Mouse (Mus musculus) kidney, adult 2 months (tissue): ENCODE measurements at regions not wholly inside any gene's neighbourhood (a gene's known extent, or its start where the extent isn't known, plus 50 kb on each side); places are given as distances from the start of the nearest gene placed in this dataset.
A peak's percentile ranks its signal among the peaks of the same experiment; 100 is the strongest.
"Not testable (repeated sequence)": the region's sequence is repeated elsewhere in the genome, so short reads cannot be mapped to it uniquely, and the experiment has no call there.

Experiments used
- DNase-seq: peaks from one replicate; pipeline ENCODE4 v3.0.0; 2021
- H3K27ac ChIP-seq: fragments of 200-500 bp; 2 replicates; pipeline ENCODE4 v1.5.1; 2012; ENCODE audit warnings: low read depth, low read length, control low read depth, inconsistent platforms; ENCODE audit not compliant: insufficient read depth
- H3K27me3 ChIP-seq: fragments of 200-500 bp; replicated peaks from 2 replicates; pipeline ENCODE4 v1.6.1; 2012; ENCODE audit warnings: mild to moderate bottlenecking, moderate library complexity, low read length, inconsistent platforms; ENCODE audit not compliant: control insufficient read depth, insufficient read depth
- H3K36me3 ChIP-seq: fragments of 200-500 bp; 2 replicates; pipeline ENCODE4 v1.6.1; 2012; ENCODE audit warnings: mild to moderate bottlenecking, moderate library complexity, low read length, inconsistent platforms; ENCODE audit not compliant: control insufficient read depth, insufficient read depth
- H3K4me1 ChIP-seq: fragments of 200-500 bp; 2 replicates; pipeline ENCODE4 v1.6.1; 2011; ENCODE audit warnings: low read length; ENCODE audit not compliant: control insufficient read depth, insufficient read depth
- H3K4me3 ChIP-seq: fragments of 200-500 bp; 2 replicates; pipeline ENCODE4 v1.5.1; 2011; ENCODE audit warnings: mild to moderate bottlenecking, low read depth, low read length, control low read depth; ENCODE audit not compliant: insufficient read depth
- CTCF ChIP-seq: fragments of 200-500 bp; conservative IDR thresholded peaks from 2 replicates; pipeline ENCODE4 v1.5.1; 2011; ENCODE audit warnings: low read depth, mild to moderate bottlenecking, control low read depth, low read length, moderate library complexity, mixed read lengths; ENCODE audit not compliant: insufficient read depth, insufficient read length
- POLR2A ChIP-seq: fragments of 200-500 bp; IDR thresholded peaks from one replicate; pipeline ENCODE4 v1.6.1; 2011; ENCODE audit warnings: low read depth, low read length, control low read depth
- WGBS: fragments of 180-500 bp; shearing (Covaris S2); methylation state at CpG from one replicate; pipeline ENCODE4 v1.1.7; 2018; 5-methylcytosine and 5-hydroxymethylcytosine counted together

DNA sequence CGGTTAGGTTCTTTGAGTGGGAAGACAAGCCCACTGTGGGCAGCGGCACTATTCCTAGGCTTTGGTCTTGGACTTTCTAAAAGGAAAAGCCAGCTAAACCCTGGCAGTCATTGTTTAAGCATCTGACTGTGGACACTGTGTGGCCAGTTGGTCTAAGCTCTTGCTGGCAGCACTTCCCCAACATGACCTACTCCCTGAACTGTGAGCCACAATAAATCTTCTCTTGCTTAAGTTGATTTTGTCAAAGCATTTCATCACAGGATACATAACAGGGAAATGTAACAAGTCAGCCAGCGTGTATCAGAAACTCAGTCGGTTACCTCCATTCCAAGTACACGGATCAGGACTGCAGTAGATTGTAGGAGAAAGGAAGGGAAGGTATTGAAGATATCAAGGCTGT lies 52.9 kb upstream of the Atxn1 start:
- Histone ChIP-seq H3K36me3 (no peaks in the 10 kb centered on the region), H3K27ac (no peak overlapping the region), H3K4me1 (peaks cover 9% of the 10 kb centered on the region), H3K27me3 (no peaks in the 10 kb centered on the region), H3K4me3 (no peak overlapping the region)
- TF ChIP-seq CTCF (no peak), POLR2A (no peak)
- 91% methylated on average over 5 of the region's 5 CpGs for WGBS
- DNase-seq: no peak

DNA sequence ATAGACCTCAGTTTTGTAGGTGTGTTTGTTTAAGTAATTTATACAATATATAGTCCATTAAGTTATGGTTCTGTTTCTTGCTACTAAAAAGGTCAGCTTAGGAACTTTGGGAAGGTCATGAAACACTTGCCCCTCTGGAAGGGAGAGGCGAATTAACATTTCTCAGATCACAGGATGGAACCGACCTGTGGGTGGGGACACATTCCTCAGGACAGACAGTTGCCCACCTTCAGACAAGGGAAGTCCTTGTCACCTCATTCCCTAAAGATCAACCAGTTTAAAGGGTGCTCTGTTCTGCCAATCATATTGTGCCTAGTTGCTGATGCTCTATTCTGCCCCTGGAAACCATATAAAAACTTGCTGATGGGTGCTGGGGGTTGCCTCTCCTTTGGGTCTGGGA lies 52.2 kb upstream of the Atxn1 start:
- WGBS: 70% methylated on average over 2 of the region's 2 CpGs
- DNase-seq, H3K27ac ChIP-seq, H3K4me1 ChIP-seq, H3K27me3 ChIP-seq, H3K36me3 ChIP-seq, H3K4me3 ChIP-seq: not testable (repeated sequence)

DNA sequence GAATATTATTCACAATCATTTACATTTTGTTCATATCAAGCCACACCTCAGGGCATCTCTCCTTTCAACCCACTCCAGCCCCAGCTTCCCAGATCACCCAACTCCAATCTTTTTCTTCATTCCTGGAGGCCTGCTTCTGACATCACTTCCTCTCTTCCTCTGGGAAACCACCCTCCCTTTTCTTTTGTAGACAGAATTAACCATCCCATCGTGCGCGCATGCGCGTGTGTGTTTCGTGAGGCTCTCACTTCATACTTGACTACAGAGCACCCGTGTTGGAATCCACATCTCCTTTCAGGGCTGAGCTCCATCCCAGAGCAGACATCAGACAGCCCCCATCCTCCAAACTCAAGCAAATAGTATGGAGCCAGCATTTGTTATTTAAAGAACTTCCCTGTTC lies 50.4 kb upstream of the Atxn1 start:
- Histone ChIP-seq H3K4me1 (peaks cover 7% of the 10 kb centered on the region), H3K36me3 (no peaks in the 10 kb centered on the region), H3K27ac (no peak overlapping the region), H3K27me3 (no peaks in the 10 kb centered on the region), H3K4me3 (no peak overlapping the region)
- TF ChIP-seq CTCF: no peak
- TF ChIP-seq POLR2A: no peak
- 88% methylated on average over 7 of the region's 7 CpGs for WGBS
- no peak for DNase-seq

DNA sequence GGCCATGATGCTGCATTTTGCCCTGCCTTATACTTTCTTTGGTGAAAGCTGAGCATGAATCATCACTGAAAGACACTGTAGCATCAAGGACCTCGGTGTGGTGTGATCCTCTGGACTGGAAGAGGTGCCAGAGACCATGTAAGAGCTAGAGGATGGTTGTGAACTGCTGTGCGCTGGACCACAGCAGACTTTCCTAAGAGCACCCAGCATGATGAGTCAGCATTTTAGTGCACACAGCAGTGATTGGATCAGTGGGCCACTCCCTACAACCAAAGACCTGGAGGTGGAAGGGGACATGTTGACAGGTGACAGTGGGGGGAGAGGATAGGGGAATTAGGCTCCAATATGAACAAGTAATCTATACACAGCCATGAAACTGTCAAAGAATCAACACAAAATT lies 49.8 kb upstream of the Atxn1 start:
- TF ChIP-seq POLR2A (no peak), CTCF (no peak)
- WGBS: 65% methylated on average over 2 of the region's 2 CpGs
- Histone ChIP-seq H3K27ac (no peak overlapping the region), H3K27me3 (no peaks in the 10 kb centered on the region), H3K4me3 (no peak overlapping the region), H3K4me1 (peaks cover under 1% of the 10 kb centered on the region; the same call in 1 of the 2 replicates), H3K36me3 (no peaks in the 10 kb centered on the region)
- DNase-seq: peak; percentile 19
